Mouse (Mus musculus): ENCODE data around the gene Iqschfp. TPM values are rescaled to one million over a fixed set of nuclear protein-coding genes. Genes with fewer than 3 reads are reported as not detected.

Gene Iqschfp
- 10 to 100 TPM; 15.2 to 17.4 TPM for total RNA-seq (2021)

DNA sequence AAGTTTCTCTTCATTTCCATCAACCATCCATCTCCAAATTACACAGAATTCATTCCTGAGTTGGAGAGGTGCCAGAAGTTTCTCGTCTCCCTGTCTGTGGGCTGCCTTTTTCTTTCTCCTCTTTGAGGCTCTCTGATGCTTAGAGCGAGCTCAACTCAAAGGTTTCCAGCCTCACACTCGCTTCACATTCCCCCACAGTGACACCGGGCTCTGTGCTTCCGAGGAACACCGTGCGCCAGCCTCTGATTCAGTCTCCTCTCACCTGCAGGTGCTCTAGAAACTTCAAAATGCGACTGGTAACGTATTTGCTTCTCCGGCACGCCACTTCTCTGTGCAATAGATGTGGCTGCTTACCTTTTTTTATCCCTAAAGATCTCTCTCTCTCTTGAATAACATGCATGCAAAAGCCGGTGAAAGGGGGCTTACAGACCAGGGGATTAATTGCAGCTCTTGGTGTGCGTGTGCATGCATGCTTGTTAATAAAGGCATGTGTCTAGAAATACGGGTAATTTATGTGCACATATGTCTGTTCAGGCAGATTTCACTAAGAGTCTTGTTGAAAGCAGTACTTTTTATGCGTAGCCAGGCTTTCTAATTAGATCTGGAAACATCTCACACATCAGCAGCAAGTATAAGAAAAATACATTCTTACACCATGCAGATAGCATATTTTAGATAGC, at the start of gene Iqschfp, which contains the start of gene Iqcj:
Gene Iqschfp (plus strand): TSS at position 207 of the 680 bp plus-strand sequence.
Gene Iqcj (plus strand): TSS at position 195 of the 680 bp plus-strand sequence.
- intact Hi-C loops (cut with DNase I): no loop called here
- no peak for DNase-seq

DNA sequence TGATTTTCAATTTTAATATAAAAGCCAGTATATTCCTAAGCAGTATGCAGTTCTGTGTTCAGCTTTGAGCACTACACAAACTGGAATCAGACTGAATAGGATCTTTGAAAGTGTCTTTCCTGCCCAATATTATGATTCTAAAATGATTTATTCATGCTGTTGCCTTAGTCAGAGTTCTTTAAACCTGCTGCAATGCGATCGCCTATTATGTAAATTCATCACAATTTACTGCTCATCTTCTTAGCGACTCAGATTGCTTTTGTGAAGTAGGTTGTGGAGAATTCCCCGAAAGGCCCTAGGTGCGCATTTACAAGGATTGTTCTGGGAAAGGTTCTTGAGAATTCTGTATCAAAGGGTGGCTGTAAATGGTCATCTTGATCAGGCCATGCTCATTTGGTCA, 39.6 kb upstream of the Iqschfp start:
- intact Hi-C loops (cut with DNase I): no loop called here
- DNase-seq: no peak

DNA sequence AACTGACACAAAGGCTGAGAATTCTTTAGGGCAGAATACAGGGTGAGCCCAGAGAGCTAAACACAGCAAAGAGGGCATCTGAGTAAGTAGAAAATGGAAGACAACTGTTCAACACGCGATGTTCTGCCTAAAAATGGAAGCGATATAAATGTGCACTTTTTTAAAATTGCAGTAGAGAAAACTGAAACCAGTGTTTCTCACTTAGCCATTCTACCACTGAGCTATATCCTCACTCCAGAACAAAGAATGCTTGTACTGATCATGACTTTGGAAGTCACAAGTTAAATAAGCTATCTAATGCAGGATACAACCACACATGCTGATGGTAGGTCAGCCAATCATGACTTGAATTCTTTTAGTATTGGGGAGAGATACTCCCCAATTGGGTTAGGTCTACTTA, 30.5 kb upstream of the Iqschfp start:
- intact Hi-C loops (cut with DNase I): no loop called here
- DNase-seq: no peak

GRCm38 (mm10) chr3:67867420-67868065, 24.5 kb upstream of the Iqschfp start:
- intact Hi-C loops (cut with DNase I): no loop called here
- DNase-seq: no peak

GRCm38 (mm10) chr3:67869424-67869823, 22.6 kb upstream of the Iqschfp start:
- no peak for DNase-seq
- intact Hi-C loops (cut with DNase I): no loop called here

DNA sequence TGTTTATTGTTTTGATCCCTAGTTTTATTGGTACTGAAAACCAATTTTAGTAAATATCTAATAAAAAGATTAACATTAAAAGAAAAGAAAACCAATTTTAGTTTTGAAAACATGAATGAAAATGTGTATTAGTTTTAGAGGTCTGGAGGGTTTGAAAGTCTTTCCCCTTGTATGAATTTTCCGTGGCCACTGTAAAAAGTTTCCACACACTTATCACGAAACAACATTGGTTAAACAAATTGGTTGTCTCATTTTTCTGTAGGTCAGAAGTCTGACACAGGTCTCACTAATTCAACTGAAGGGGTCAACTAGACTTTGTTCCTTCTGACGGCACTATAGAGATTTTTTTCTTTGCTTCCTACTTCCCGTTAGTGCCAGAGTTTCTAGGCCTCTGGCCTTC, 14.8 kb upstream of the Iqschfp start:
- intact Hi-C loops (cut with DNase I): no loop called here
- no peak for DNase-seq

DNA sequence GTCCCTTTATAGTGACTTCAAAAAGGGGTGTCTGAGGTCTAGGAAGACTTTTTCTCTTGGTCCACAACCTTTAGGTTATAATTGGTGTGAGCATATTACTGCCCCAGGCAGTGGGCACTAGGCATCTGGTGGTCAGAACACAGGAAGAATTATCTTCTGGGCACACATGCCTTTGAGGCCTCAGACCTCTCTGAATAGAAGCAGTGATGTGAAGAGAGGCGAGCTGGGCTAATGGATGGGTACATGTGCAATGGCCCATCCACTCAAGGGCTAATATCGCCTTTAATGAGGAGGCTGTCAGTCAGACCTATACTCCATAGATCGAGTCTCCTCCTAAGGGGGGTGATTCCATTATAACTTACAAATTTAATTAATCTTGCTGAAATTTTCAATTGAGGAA, 7.7 kb upstream of the Iqschfp start:
- intact Hi-C loops (cut with DNase I): no loop called here

DNA sequence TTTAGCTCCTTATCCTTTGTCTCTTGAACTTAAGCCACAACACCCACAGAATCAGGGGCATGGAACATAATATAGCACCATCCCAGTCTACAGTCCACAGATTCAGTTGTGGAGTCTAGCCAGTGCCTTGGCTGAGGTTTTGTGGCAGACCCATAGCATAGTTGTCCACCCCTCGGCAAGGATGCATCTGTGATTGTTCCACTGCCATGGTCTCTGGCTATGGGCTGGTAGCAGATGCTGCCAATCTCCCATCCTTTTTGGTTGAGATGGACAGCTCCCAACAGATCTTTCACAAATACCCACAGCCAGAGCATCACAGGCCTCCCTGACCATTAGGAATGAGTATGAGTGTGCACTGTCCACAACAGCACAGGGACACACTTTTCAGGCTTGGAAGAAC, 5.9 kb upstream of the Iqschfp start:
- DNase-seq: peak; percentile 31
- intact Hi-C loops (cut with DNase I): no loop called here

More for the DNA sequence above, 7.7 kb upstream of the Iqschfp start:
- no peak for DNase-seq

GRCm38 (mm10) chr3:67887251-67887650, 4.8 kb upstream of the Iqschfp start:
- no peak for DNase-seq
- intact Hi-C loops (cut with DNase I): no loop called here

DNA sequence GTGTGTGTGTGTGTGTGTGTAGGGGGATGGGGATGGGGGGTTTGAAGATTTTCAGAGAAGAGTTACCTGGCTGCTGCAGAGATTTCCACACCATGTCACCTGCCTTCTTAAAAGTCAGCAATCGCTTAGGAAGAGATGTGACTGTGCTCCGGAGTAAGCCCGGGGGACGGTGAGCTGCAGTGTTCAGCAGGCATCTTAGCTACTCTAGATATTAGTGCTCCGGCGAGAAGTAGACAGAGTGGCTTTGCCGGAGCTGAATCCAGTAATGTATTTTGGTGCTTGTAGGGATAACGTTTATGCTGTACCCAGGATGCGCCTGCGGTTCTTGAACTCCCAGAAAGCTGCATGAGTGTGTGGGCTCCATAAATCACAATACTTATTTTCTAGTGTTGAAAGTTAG, 736 bp downstream of the Iqschfp start:
- no peak for DNase-seq
- intact Hi-C loops (cut with DNase I): no loop called here

DNA sequence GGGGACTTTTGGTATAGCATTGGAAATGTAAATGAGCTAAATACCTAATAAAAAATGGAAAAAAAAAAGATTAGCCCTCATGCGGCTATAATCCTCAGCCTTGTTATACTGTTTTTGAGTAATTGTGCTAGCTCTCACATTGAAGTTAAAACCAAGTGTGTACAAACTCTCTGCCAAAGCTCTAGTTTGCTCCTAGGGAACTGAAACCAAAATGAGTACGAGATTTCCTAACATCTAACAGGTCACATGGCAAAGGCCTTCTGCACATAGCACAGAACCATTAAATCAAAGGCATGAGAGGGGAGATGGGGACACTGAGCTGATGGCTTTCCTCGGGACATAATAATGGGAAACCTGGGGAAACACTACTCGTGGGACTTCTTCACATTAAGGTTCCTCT, 10.5 kb downstream of the Iqschfp start:
- intact Hi-C loops (cut with DNase I): no loop called here
- no peak for DNase-seq

- intact Hi-C loops (cut with DNase I): no loop called here
- no peak for DNase-seq
Observed at GRCm38 (mm10) chr3:67908586-67908985, 16.6 kb downstream of the Iqschfp start.

GRCm38 (mm10) chr3:67918098-67918497, 26.1 kb downstream of the Iqschfp start:
- DNase-seq: no peak
- intact Hi-C loops (cut with DNase I): no loop called here

- intact Hi-C loops (cut with DNase I): no loop called here
- DNase-seq: no peak
Observed at GRCm38 (mm10) chr3:67918634-67919259, 26.7 kb downstream of the Iqschfp start.

DNA sequence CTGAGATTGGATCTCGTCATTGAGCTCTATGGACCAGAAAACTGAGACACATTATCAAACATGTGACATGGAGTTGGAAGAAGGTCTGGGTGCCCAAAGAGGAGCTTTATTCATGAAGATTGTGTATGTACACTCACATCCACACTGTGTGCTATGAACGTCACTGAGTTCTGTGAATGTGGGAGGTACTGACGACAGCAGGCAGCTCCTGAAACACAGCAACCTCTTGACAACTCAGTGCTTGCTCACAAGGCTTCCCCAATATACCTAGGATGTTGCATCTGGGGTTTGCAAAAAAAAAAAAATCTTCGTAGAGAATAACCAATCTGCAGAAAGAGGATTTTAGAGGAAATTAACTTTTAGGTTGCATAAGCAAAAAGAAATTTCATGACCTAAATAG, 31.1 kb downstream of the Iqschfp start:
- DNase-seq: no peak
- intact Hi-C loops (cut with DNase I): no loop called here

DNA sequence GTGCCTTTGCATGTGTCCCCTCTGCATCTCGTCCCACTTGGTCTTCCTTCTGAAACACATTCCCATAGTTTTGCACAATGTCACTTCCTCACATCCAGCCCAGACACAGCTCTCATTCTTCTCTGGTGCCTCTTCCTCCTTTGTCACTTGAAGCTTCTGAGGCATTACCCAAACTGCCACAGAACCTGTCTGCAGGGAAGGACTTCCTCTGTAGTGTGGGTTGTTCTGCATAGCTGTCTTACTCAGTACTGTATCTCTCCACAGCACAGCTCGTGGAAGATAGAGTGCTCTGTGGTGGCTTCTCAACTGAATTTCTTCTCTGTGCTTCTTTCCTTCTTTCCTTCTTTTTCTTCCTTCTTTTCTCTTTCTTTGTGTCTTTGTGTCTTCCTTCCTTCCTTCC, 33.4 kb downstream of the Iqschfp start:
- no peak for DNase-seq
- intact Hi-C loops (cut with DNase I): no loop called here

- intact Hi-C loops (cut with DNase I): no loop called here
- no peak for DNase-seq
Observed at GRCm38 (mm10) chr3:67930424-67931133, 38.5 kb downstream of the Iqschfp start.

DNA sequence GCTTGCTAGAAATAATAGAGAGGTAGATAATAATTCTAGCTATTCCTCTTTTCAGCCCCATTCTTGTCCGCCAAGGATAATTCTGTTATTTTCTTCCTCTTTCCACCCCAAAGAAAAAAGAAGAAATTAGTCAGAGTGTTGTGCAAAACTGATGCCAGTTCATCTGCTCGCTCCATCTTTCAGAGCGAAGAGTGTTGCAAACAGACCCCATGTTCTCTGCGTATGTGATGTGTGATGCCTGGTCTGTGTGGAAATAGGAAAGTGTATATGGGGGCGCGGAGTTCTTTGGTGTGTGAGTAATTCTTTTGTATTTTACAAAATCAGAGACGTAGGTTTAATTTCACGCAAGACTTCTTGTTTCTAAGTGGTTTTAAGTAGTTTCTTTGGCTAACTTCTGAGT, 39.1 kb downstream of the Iqschfp start:
- DNase-seq: no peak
- intact Hi-C loops (cut with DNase I): no loop called here

GRCm38 (mm10) chr3:67931914-67932313, 39.9 kb downstream of the Iqschfp start:
- no peak for DNase-seq
- intact Hi-C loops (cut with DNase I): no loop called here

- intact Hi-C loops (cut with DNase I): no loop called here
- DNase-seq: no peak
Observed at GRCm38 (mm10) chr3:67935829-67936228, 43.8 kb downstream of the Iqschfp start.

DNA sequence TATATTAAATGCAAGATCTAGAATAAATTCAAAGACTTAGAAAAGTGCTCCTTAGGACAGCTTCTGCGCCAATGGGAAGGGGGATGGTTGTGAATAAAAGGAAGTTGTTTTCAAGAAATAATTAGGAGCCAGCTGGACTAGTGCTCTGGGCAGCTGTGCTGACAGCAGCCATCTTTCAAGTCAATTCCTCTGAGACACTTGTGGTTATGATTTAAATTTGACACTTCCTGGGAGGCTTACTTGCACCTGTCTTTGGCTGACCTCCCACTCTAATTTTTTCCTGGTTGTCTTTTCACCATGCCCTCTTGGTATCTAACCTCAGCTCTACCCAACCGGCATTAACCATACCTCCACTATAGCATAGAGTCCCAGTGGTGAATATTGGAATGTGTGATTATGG, 55.0 kb downstream of the Iqschfp start:
- intact Hi-C loops (cut with DNase I): no loop called here

More for the DNA sequence above, 55.0 kb downstream of the Iqschfp start:
- DNase-seq: no peak
